Mouse (Mus musculus) brain, embryonic 14.5 days (tissue): ENCODE results near the gene Tlcd2.

Experiments
- CTCF ChIP-seq: fragments of 200-500 bp; IDR thresholded peaks from 2 replicates; pipeline ENCODE4 v1.5.1; 2012; ENCODE audit warnings: inconsistent platforms, mild to moderate bottlenecking, moderate library complexity, borderline replicate concordance; ENCODE audit not compliant: insufficient read depth, insufficient read length; ENCODE audit errors: extremely low read depth
- POLR2A ChIP-seq: fragments of 200-500 bp; IDR thresholded peaks from 2 replicates; pipeline ENCODE4 v1.6.1; 2012; ENCODE audit warnings: mild to moderate bottlenecking, inconsistent platforms, borderline replicate concordance; ENCODE audit not compliant: poor library complexity, insufficient read depth, insufficient read length, severe bottlenecking; ENCODE audit errors: extremely low read depth

DNA sequence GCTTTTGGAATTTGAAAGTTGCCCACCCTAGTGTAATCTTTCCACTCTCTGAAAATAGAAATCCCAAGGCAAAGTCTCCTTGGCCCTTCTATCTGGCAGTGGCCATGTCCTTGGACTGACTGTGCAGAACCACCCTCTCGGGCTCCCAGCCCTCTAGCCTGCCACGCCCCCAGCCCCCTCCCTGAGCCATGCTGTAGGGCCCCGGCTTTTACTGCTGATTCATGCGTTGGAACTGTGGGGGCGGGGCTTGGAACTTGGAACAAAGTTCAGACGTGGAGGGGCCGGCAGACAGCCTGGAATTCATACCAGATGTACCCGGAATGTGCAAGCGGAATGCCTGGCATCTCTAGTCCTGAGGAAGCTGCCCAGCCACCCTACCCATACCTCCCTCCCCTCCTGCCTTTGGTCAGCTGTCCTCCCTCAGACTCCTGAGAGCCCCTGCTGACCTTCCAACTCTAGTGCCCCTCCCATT, 1.4 kb downstream of the Tlcd2 start:
- TF ChIP-seq CTCF (no peak), POLR2A (no peak)
